Mouse (Mus musculus) ES-Bruce4 (cell line): ENCODE results near the gene Luzp4. TPM values are rescaled to one million over a fixed set of nuclear protein-coding genes. Genes with fewer than 3 reads are reported as not detected.
"Not testable (repeated sequence)": the region's sequence is repeated elsewhere in the genome, so short reads cannot be mapped to it uniquely, and the experiment has no call there.

Experiments
- H3K27ac ChIP-seq: 2 replicates; pipeline ENCODE4 v1.5.1; 2012; ENCODE audit warnings: low read length, inconsistent platforms; ENCODE audit not compliant: insufficient read depth
- H3K27me3 ChIP-seq: 2 replicates; pipeline ENCODE4 v1.6.1; 2012; ENCODE audit warnings: mild to moderate bottlenecking, low read length, inconsistent platforms; ENCODE audit not compliant: control insufficient read depth, poor library complexity, insufficient read depth, severe bottlenecking
- H3K36me3 ChIP-seq: 2 replicates; pipeline ENCODE4 v1.6.1; 2012; ENCODE audit warnings: inconsistent platforms, mild to moderate bottlenecking, low read length, moderate library complexity; ENCODE audit not compliant: control insufficient read depth, poor library complexity, insufficient read depth, severe bottlenecking
- H3K4me1 ChIP-seq: one replicate; pipeline ENCODE4 v1.8.1; 2011; ENCODE audit warnings: low read length; ENCODE audit not compliant: control insufficient read depth, insufficient read depth
- H3K4me3 ChIP-seq: 2 replicates; pipeline ENCODE4 v1.5.1; 2011; ENCODE audit warnings: low read depth, mild to moderate bottlenecking, low read length
- H3K9ac ChIP-seq: 2 replicates; pipeline ENCODE4 v1.6.1; 2012; ENCODE audit warnings: low read depth, mild to moderate bottlenecking, inconsistent platforms; ENCODE audit not compliant: poor library complexity, severe bottlenecking
- H3K9me3 ChIP-seq: replicated peaks from 2 replicates; pipeline ENCODE4 v1.6.1; 2012; ENCODE audit warnings: mild to moderate bottlenecking, low read length, inconsistent platforms; ENCODE audit not compliant: control insufficient read depth, poor library complexity, insufficient read depth, severe bottlenecking
- polyA plus RNA-seq: library from polyadenylated mRNA; stranded (reverse); fragments of >200 nt; gene quantifications from 2 replicates; pipeline ENCODE4 v1.2.4, GENCODE M21; 2011; ENCODE audit warnings: low read depth; ENCODE audit not compliant: missing spikeins, insufficient read depth, insufficient read length

The Luzp4 gene
- polyA plus RNA-seq = 0.56 TPM in 1 of 2 replicates, not detected in the other

- H3K4me1 ChIP-seq, H3K9ac ChIP-seq, H3K4me3 ChIP-seq, H3K27me3 ChIP-seq, H3K9me3 ChIP-seq, H3K36me3 ChIP-seq, H3K27ac ChIP-seq: not testable (repeated sequence)
Measured at GRCm38 (mm10) chrX:148857340-148857739, at the start of gene Luzp4. Gene Luzp4 (plus strand): TSS chrX:148857640.

GRCm38 (mm10) chrX:148841801-148842200 is 15.6 kb upstream of the Luzp4 start:
- H3K27ac ChIP-seq, H3K9me3 ChIP-seq, H3K4me1 ChIP-seq, H3K27me3 ChIP-seq, H3K4me3 ChIP-seq, H3K9ac ChIP-seq, H3K36me3 ChIP-seq: not testable (repeated sequence)

Other genes with a start within 250 kb of the Luzp4 start
- not detected in 2 replicates for gene Gm8334, start 242.5 kb upstream of the Luzp4 start, polyA plus RNA-seq
- gene Gm15127, start 194.0 kb upstream of the Luzp4 start, polyA plus RNA-seq = not detected in 2 replicates
- gene Ott, start 216.6 kb downstream of the Luzp4 start, polyA plus RNA-seq = not detected in 2 replicates